Mouse (Mus musculus) MEL (cell line): ENCODE measurements at regions not wholly inside any gene's neighbourhood (a gene's known extent, or its start where the extent isn't known, plus 50 kb on each side); places are given as distances from the start of the nearest gene placed in this dataset.

Experiments
- DNase-seq: peaks from one replicate; pipeline ENCODE4 v3.0.0; 2011; ENCODE audit warnings: low read depth, low spot score
- H3K27ac ChIP-seq: 2 replicates; pipeline ENCODE4 v1.5.1; 2012; ENCODE audit warnings: low read depth, mild to moderate bottlenecking, control low read depth, low read length, moderate library complexity; ENCODE audit not compliant: control insufficient read depth
- H3K27me3 ChIP-seq, 2 experiments: fragments of 150-350 bp in 1 of 2; sonication (generic) in 1 of 2; 2 replicates each; pipeline ENCODE4 v1.6.1; 2012; ENCODE audit warnings: low read length in 2 of 2, mild to moderate bottlenecking in 2 of 2, improper control_type of control experiment in 1 of 2, moderate library complexity in 1 of 2; ENCODE audit not compliant: insufficient read depth in 2 of 2, control insufficient read depth in 1 of 2
- H3K36me3 ChIP-seq, 2 experiments: 2 replicates each; pipeline ENCODE4 v1.6.1; 2012 to 2014; ENCODE audit warnings: low read length in 2 of 2, improper control_type of control experiment in 1 of 2, inconsistent platforms in 1 of 2, mild to moderate bottlenecking in 1 of 2; ENCODE audit not compliant: insufficient read depth in 2 of 2, control insufficient read depth in 1 of 2
- H3K4me1 ChIP-seq, 2 experiments: fragments of 150-350 bp in 1 of 2; sonication (generic) in 1 of 2; 2 replicates each; pipeline ENCODE4 v1.6.1; 2012; ENCODE audit warnings: low read length in 2 of 2, improper control_type of control experiment in 1 of 2, mild to moderate bottlenecking in 1 of 2; ENCODE audit not compliant: insufficient read depth in 2 of 2, control insufficient read depth in 1 of 2
- H3K4me3 ChIP-seq, 2 experiments: fragments of 150-350 bp in 1 of 2; sonication (generic) in 1 of 2; 2 replicates each; pipeline ENCODE4 v1.5.1; 2012; ENCODE audit warnings: low read depth in 2 of 2, low read length in 2 of 2, mild to moderate bottlenecking in 2 of 2, moderate library complexity in 2 of 2, control low read depth in 1 of 2, improper control_type of control experiment in 1 of 2; ENCODE audit not compliant: control insufficient read depth in 1 of 2, insufficient read depth in 1 of 2
- H3K79me2 ChIP-seq: 2 replicates; pipeline ENCODE4 v1.6.1; 2012; ENCODE audit warnings: mild to moderate bottlenecking, low read length, moderate library complexity; ENCODE audit not compliant: control insufficient read depth, poor library complexity, insufficient read depth
- H3K9ac ChIP-seq: 2 replicates; pipeline ENCODE4 v1.6.1; 2012; ENCODE audit warnings: low read depth, mild to moderate bottlenecking, control low read depth, low read length, moderate library complexity; ENCODE audit not compliant: control insufficient read depth, poor library complexity, severe bottlenecking
- H3K9me3 ChIP-seq: fragments of 150-350 bp; sonication (generic); replicated peaks from 2 replicates; pipeline ENCODE4 v1.6.1; 2012; ENCODE audit warnings: mild to moderate bottlenecking, low read length, improper control_type of control experiment, moderate library complexity; ENCODE audit not compliant: insufficient read depth
- BHLHE40 ChIP-seq: IDR thresholded peaks from 2 replicates; pipeline ENCODE4 v1.6.1; 2012; ENCODE audit warnings: low read depth, mild to moderate bottlenecking, inconsistent platforms, low read length, improper control_type of control experiment, borderline replicate concordance
- CHD1 ChIP-seq: IDR thresholded peaks from 2 replicates; pipeline ENCODE4 v1.6.1; 2012; ENCODE audit warnings: low read depth, mild to moderate bottlenecking, inconsistent platforms, low read length, improper control_type of control experiment
- CHD2 ChIP-seq: IDR thresholded peaks from 2 replicates; pipeline ENCODE4 v1.6.1; 2011; ENCODE audit warnings: low read length, improper control_type of control experiment
- CTCF ChIP-seq, 3 experiments: IDR thresholded peaks in 2 of 3; conservative IDR thresholded peaks in 1 of 3; 2 replicates each; pipeline ENCODE4 v1.5.1; 2011 to 2012; ENCODE audit warnings: low read length in 3 of 3, low read depth in 2 of 3, mild to moderate bottlenecking in 2 of 3, improper control_type of control experiment in 1 of 3, inconsistent platforms in 1 of 3, mixed read lengths in 1 of 3, moderate library complexity in 1 of 3; ENCODE audit not compliant: control insufficient read depth in 1 of 3, insufficient read depth in 1 of 3, poor library complexity in 1 of 3, severe bottlenecking in 1 of 3
- E2F4 ChIP-seq: IDR thresholded peaks from 2 replicates; pipeline ENCODE4 v1.6.1; 2011; ENCODE audit warnings: low read depth, low read length, improper control_type of control experiment, borderline replicate concordance
- ELF1 ChIP-seq: IDR thresholded peaks from 2 replicates; pipeline ENCODE4 v1.6.1; 2014; ENCODE audit warnings: low read depth, mild to moderate bottlenecking, inconsistent platforms, low read length, improper control_type of control experiment, moderate library complexity
- HCFC1 ChIP-seq: IDR thresholded peaks from 2 replicates; pipeline ENCODE4 v1.6.1; 2012; ENCODE audit warnings: low read depth, mild to moderate bottlenecking, inconsistent platforms, low read length, improper control_type of control experiment, moderate library complexity
- MAX ChIP-seq: IDR thresholded peaks from 2 replicates; pipeline ENCODE4 v1.6.1; 2011; ENCODE audit warnings: low read length, improper control_type of control experiment
- MAZ ChIP-seq: IDR thresholded peaks from 2 replicates; pipeline ENCODE4 v1.6.1; 2012; ENCODE audit warnings: low read depth, mild to moderate bottlenecking, inconsistent platforms, low read length, improper control_type of control experiment
- MEF2A ChIP-seq: IDR thresholded peaks from 2 replicates; pipeline ENCODE4 v1.6.1; 2014; ENCODE audit warnings: low read depth, mild to moderate bottlenecking, inconsistent platforms, low read length, improper control_type of control experiment; ENCODE audit not compliant: poor library complexity, insufficient replicate concordance, severe bottlenecking; ENCODE audit errors: extremely low read depth
- MXI1 ChIP-seq: IDR thresholded peaks from 2 replicates; pipeline ENCODE4 v1.6.1; 2011; ENCODE audit warnings: mild to moderate bottlenecking, low read depth, low read length, improper control_type of control experiment
- MYB ChIP-seq: IDR thresholded peaks from 2 replicates; pipeline ENCODE4 v1.6.1; 2011; ENCODE audit warnings: mild to moderate bottlenecking, low read depth, low read length, improper control_type of control experiment
- NELFE ChIP-seq: IDR thresholded peaks from 2 replicates; pipeline ENCODE4 v1.6.1; 2011; ENCODE audit warnings: low read depth, low read length, improper control_type of control experiment
- NRF1 ChIP-seq: IDR thresholded peaks from 2 replicates; pipeline ENCODE4 v1.6.1; 2014; ENCODE audit warnings: low read depth, mild to moderate bottlenecking, inconsistent platforms, low read length, improper control_type of control experiment, moderate library complexity; ENCODE audit not compliant: poor library complexity, insufficient read depth, severe bottlenecking
- POLR2AphosphoS2 ChIP-seq: IDR thresholded peaks from 2 replicates; pipeline ENCODE4 v1.6.1; 2011; ENCODE audit warnings: low read length, improper control_type of control experiment
- POLR2AphosphoS5 ChIP-seq: IDR thresholded peaks from 2 replicates; pipeline ENCODE4 v1.6.1; 2012; ENCODE audit warnings: low read depth, borderline replicate concordance, mild to moderate bottlenecking, inconsistent platforms, low read length, moderate library complexity, mixed read lengths
- RAD21 ChIP-seq: IDR thresholded peaks from 2 replicates; pipeline ENCODE4 v1.6.1; 2011; ENCODE audit warnings: mild to moderate bottlenecking, low read depth, low read length, improper control_type of control experiment
- RCOR1 ChIP-seq: IDR thresholded peaks from 2 replicates; pipeline ENCODE4 v1.6.1; 2012; ENCODE audit warnings: low read depth, mild to moderate bottlenecking, inconsistent platforms, low read length, improper control_type of control experiment
- SMC3 ChIP-seq: IDR thresholded peaks from 2 replicates; pipeline ENCODE4 v1.6.1; 2011; ENCODE audit warnings: low read depth, low read length, improper control_type of control experiment
- TBP ChIP-seq: IDR thresholded peaks from 2 replicates; pipeline ENCODE4 v1.8.0; 2011; ENCODE audit warnings: low read depth, low read length, improper control_type of control experiment
- USF2 ChIP-seq, 2 experiments: IDR thresholded peaks; 2 replicates each; pipeline ENCODE4 v1.6.1; 2011 to 2012; ENCODE audit warnings: improper control_type of control experiment in 2 of 2, low read length in 2 of 2, borderline replicate concordance in 1 of 2, inconsistent platforms in 1 of 2, low read depth in 1 of 2, mild to moderate bottlenecking in 1 of 2; ENCODE audit not compliant: insufficient read depth in 1 of 2
- ZC3H11A ChIP-seq: IDR thresholded peaks from 2 replicates; pipeline ENCODE4 v1.6.1; 2012; ENCODE audit warnings: low read depth, mild to moderate bottlenecking, inconsistent platforms, low read length, improper control_type of control experiment
- ZKSCAN1 ChIP-seq: IDR thresholded peaks from 2 replicates; pipeline ENCODE4 v1.6.1; 2012; ENCODE audit warnings: low read depth, mild to moderate bottlenecking, inconsistent platforms, low read length, improper control_type of control experiment, moderate library complexity
- ZNF384 ChIP-seq: IDR thresholded peaks from 2 replicates; pipeline ENCODE4 v1.6.1; 2012; ENCODE audit warnings: low read depth, mild to moderate bottlenecking, inconsistent platforms, low read length, improper control_type of control experiment

DNA sequence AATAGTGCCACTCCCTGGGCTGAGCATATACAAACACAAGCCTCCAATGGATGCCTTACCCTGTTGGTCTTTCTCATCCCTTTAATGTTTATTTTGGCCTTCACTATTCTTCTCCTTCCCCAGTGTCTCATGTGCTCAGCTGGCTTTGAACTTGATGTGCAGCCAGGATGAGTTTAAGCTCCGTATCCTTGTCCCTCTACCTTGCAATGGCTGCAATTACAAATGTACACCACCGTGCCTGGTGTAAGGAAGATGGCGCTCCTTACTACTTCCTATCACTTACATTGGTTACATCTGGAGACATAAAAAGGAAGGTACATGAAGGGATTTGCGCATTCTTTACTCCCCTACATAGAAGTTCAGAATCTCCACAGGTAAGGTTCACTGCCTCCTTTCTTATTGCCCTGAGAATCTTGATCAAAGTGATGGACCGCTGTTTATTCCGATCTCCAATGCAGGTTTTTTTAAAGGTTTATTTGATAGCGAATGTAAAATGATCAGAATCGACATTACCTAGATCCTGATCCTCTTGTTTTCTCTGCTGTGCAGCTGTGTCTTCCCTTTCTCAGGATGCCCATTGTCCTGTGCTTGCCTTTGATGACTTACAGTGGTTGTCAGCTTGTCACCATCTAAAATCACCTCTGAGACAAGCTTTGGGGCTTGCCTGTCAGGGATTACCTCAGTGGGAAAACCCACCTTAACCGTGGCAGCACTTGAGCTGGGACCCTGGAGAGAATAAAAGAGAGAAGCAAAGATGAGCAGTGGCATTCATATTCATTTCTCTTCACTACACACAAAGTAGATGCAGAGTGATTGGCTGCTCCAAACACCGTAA lies 178.1 kb downstream of the Ifng start:
- H3K4me1 ChIP-seq = no peaks in the 10 kb centered on the region
- no peaks in the 10 kb centered on the region for H3K9me3 ChIP-seq
- H3K36me3 ChIP-seq = no peaks in the 10 kb centered on the region
- H3K4me3 ChIP-seq = no peak overlapping the region
- no peak for TF ChIP-seq NRF1
- no peak for TF ChIP-seq MEF2A
- no peak for TF ChIP-seq POLR2AphosphoS2
- TF ChIP-seq ZKSCAN1 = no peak
- no peak for TF ChIP-seq SMC3
- no peak for TF ChIP-seq CTCF (IDR thresholded peaks at IDR 0.05 in 2 of 3, conservative IDR thresholded peaks at IDR 0.05 in 1 of 3; ENCODE audit: control insufficient read depth in 1 of 3, insufficient read depth in 1 of 3, low read depth in 2 of 3, low read length in 3 of 3, poor library complexity in 1 of 3, severe bottlenecking in 1 of 3)
- no peak for TF ChIP-seq CHD1
- no peak for TF ChIP-seq BHLHE40
- TF ChIP-seq E2F4 = no peak
- TF ChIP-seq MYB = no peak
- no peak for DNase-seq
- H3K79me2 ChIP-seq = no peaks in the 10 kb centered on the region
- no peaks in the 10 kb centered on the region for H3K27me3 ChIP-seq
- H3K9ac ChIP-seq = no peak overlapping the region
- no peak overlapping the region for H3K27ac ChIP-seq

GRCm38 (mm10) chr10:118619601-118620000 lies 178.8 kb downstream of the Ifng start:
- no peak for TF ChIP-seq TBP
- TF ChIP-seq USF2 (IDR thresholded peaks at IDR 0.05; ENCODE audit: borderline replicate concordance in 1 of 2, insufficient read depth in 1 of 2, low read depth in 1 of 2, low read length in 2 of 2) = no peak
- TF ChIP-seq MXI1 = no peak
- no peak for TF ChIP-seq MAX
- TF ChIP-seq RCOR1 = no peak
- no peak for TF ChIP-seq SMC3
- TF ChIP-seq RAD21 = no peak
- TF ChIP-seq ZC3H11A = no peak
- no peak for TF ChIP-seq ZNF384
- no peak for TF ChIP-seq ELF1
- TF ChIP-seq MEF2A = no peak
- no peak for TF ChIP-seq CHD2
- no peak for TF ChIP-seq NELFE
- no peak for TF ChIP-seq POLR2AphosphoS5
- no peak for TF ChIP-seq NRF1
- TF ChIP-seq MAZ = no peak
- no peak for TF ChIP-seq HCFC1
- Histone ChIP-seq H3K4me3 (no peak overlapping the region), H3K9ac (no peak overlapping the region), H3K9me3 (no peaks in the 10 kb centered on the region), H3K36me3 (no peaks in the 10 kb centered on the region), H3K4me1 (no peaks in the 10 kb centered on the region), H3K27ac (no peak overlapping the region), H3K79me2 (no peaks in the 10 kb centered on the region), H3K27me3 (no peaks in the 10 kb centered on the region)
- no peak for DNase-seq
